Mouse (Mus musculus) neural tube, embryonic 11.5 days (tissue): ENCODE measurements at regions not wholly inside any gene's neighbourhood (a gene's known extent, or its start where the extent isn't known, plus 50 kb on each side); places are given as distances from the start of the nearest gene placed in this dataset.

Source experiments
- ATAC-seq: fragments of 200-750 bp; cut with Nextera tagmentation; 2 replicates; pipeline ENCODE4 v1.8.0; 2017; ENCODE audit warnings: moderate number of reproducible peaks, mild to moderate bottlenecking, moderate TSS enrichment, moderate library complexity; ENCODE audit not compliant: insufficient read depth, low FRiP score, low TSS enrichment
- DNase-seq: peaks from one replicate; pipeline ENCODE4 v3.0.0-alpha.2; 2015; ENCODE audit warnings: low spot score
- H3K27ac ChIP-seq: fragments of 300-500 bp; sonication (generic); 2 replicates; pipeline ENCODE4 v1.5.1; 2014; ENCODE audit warnings: low read depth, mild to moderate bottlenecking, low read length
- H3K27me3 ChIP-seq: fragments of 300-500 bp; sonication (generic); 2 replicates; pipeline ENCODE4 v1.6.1; 2014; ENCODE audit warnings: mild to moderate bottlenecking, low read length, mixed read lengths; ENCODE audit not compliant: control insufficient read depth, insufficient read depth
- H3K36me3 ChIP-seq: fragments of 300-500 bp; sonication (generic); 2 replicates; pipeline ENCODE4 v1.6.1; 2014; ENCODE audit warnings: mild to moderate bottlenecking, low read length, moderate library complexity, mixed read lengths; ENCODE audit not compliant: control insufficient read depth, insufficient read depth
- H3K4me1 ChIP-seq: fragments of 300-500 bp; sonication (generic); 2 replicates; pipeline ENCODE4 v1.6.1; 2014; ENCODE audit warnings: low read length, mixed read lengths; ENCODE audit not compliant: control insufficient read depth, insufficient read depth
- H3K4me2 ChIP-seq: fragments of 300-500 bp; sonication (generic); 2 replicates; pipeline ENCODE4 v1.6.1; 2014; ENCODE audit warnings: low read depth, mild to moderate bottlenecking, moderate library complexity
- H3K4me3 ChIP-seq: fragments of 300-500 bp; sonication (generic); 2 replicates; pipeline ENCODE4 v1.5.1; 2014; ENCODE audit warnings: low read depth, low read length
- H3K9ac ChIP-seq: fragments of 300-500 bp; sonication (generic); 2 replicates; pipeline ENCODE4 v1.6.1; 2014; ENCODE audit warnings: mild to moderate bottlenecking, low read length
- H3K9me3 ChIP-seq: fragments of 300-500 bp; sonication (generic); 2 replicates; pipeline ENCODE4 v1.6.1; 2016; ENCODE audit warnings: low read length; ENCODE audit not compliant: control insufficient read depth
- WGBS: fragments of 180-500 bp; shearing (Covaris S2); extraction: QIAGEN DNeasy Blood & Tissue Kit; methylation state at CpG from one replicate; pipeline ENCODE4 v1.1.7; 2014; 5-methylcytosine and 5-hydroxymethylcytosine counted together

GRCm38 (mm10) chr16:77469903-77470302, 132.0 kb downstream of the Gm11146 start:
- Histone ChIP-seq H3K4me3 (no peak overlapping the region), H3K4me2 (no peak overlapping the region), H3K36me3 (no peaks in the 10 kb centered on the region), H3K27ac (no peak overlapping the region), H3K9me3 (no peaks in the 10 kb centered on the region), H3K9ac (no peak overlapping the region), H3K27me3 (no peaks in the 10 kb centered on the region), H3K4me1 (peaks cover under 1% of the 10 kb centered on the region; the same call in 1 of the 2 replicates)
- WGBS: 92% methylated on average over 4 of the region's 4 CpGs
- no peak for DNase-seq
- no peak for ATAC-seq

- Histone ChIP-seq H3K4me2 (no peak overlapping the region), H3K36me3 (no peaks in the 10 kb centered on the region), H3K27me3 (no peaks in the 10 kb centered on the region), H3K9ac (no peak overlapping the region), H3K4me1 (peaks cover 5% of the 10 kb centered on the region; the same call in 1 of the 2 replicates), H3K4me3 (no peak overlapping the region), H3K27ac (no peak overlapping the region), H3K9me3 (no peaks in the 10 kb centered on the region)
- DNase-seq (no peak), ATAC-seq (no peak)
- WGBS: 93% methylated on average over 6 of the region's 6 CpGs
Observed at GRCm38 (mm10) chr16:77469328-77469875, 132.5 kb downstream of the Gm11146 start.

GRCm38 (mm10) chr16:77467216-77467615, 134.7 kb downstream of the Gm11146 start:
- H3K9me3 ChIP-seq: no peaks in the 10 kb centered on the region
- no peak overlapping the region for H3K4me3 ChIP-seq
- no peak overlapping the region for H3K9ac ChIP-seq
- H3K36me3 ChIP-seq: no peaks in the 10 kb centered on the region
- H3K4me1 ChIP-seq: peaks cover 8% of the 10 kb centered on the region
- DNase-seq (no peak), ATAC-seq (no peak)
- H3K27me3 ChIP-seq: no peaks in the 10 kb centered on the region
- no peak overlapping the region for H3K4me2 ChIP-seq
- no peak overlapping the region for H3K27ac ChIP-seq
- 87% methylated on average over 12 of the region's 12 CpGs for WGBS

- WGBS: 30% methylated on average over 6 of the region's 6 CpGs
- Histone ChIP-seq H3K4me2 (no peak overlapping the region), H3K27me3 (no peaks in the 10 kb centered on the region), H3K4me3 (no peak overlapping the region), H3K4me1 (peaks cover 12% of the 10 kb centered on the region), H3K9me3 (no peaks in the 10 kb centered on the region), H3K27ac (peak overlapping the region; percentile 63), H3K9ac (no peak overlapping the region), H3K36me3 (no peaks in the 10 kb centered on the region)
- DNase-seq (no peak), ATAC-seq (peak; percentile 51; the same call in 1 of the 2 replicates)
Observed at GRCm38 (mm10) chr16:77464623-77465022, 137.3 kb downstream of the Gm11146 start.

GRCm38 (mm10) chr16:77461922-77462321, 140.0 kb downstream of the Gm11146 start:
- Histone ChIP-seq H3K27ac (0 out of 2 replicates have a peak overlapping the region, but pooled peaks have one; percentile 23), H3K9me3 (no peaks in the 10 kb centered on the region), H3K4me3 (no peak overlapping the region), H3K9ac (no peak overlapping the region), H3K36me3 (no peaks in the 10 kb centered on the region), H3K4me2 (no peak overlapping the region), H3K4me1 (peaks cover 12% of the 10 kb centered on the region), H3K27me3 (no peaks in the 10 kb centered on the region)
- 40% methylated on average over 3 of the region's 3 CpGs for WGBS
- DNase-seq (no peak), ATAC-seq (peak; percentile 66; the same call in 1 of the 2 replicates)

- Histone ChIP-seq H3K36me3 (no peaks in the 10 kb centered on the region), H3K27ac (0 out of 2 replicates have a peak overlapping the region, but pooled peaks have one; percentile 23), H3K4me1 (peaks cover 12% of the 10 kb centered on the region), H3K4me3 (no peak overlapping the region), H3K9me3 (no peaks in the 10 kb centered on the region), H3K9ac (no peak overlapping the region), H3K4me2 (no peak overlapping the region), H3K27me3 (no peaks in the 10 kb centered on the region)
- DNase-seq: peak; percentile 41
- 44% methylated on average over 1 of the region's 1 CpGs for WGBS
- peak; percentile 71 for ATAC-seq
Observed at GRCm38 (mm10) chr16:77461459-77461858, 140.4 kb downstream of the Gm11146 start.

GRCm38 (mm10) chr16:77459651-77460050, 142.2 kb downstream of the Gm11146 start:
- H3K9ac ChIP-seq: no peak overlapping the region
- DNase-seq: no peak
- WGBS: 89% methylated on average over 2 of the region's 2 CpGs
- H3K4me1 ChIP-seq: peaks cover 9% of the 10 kb centered on the region
- H3K27me3 ChIP-seq: no peaks in the 10 kb centered on the region
- no peak overlapping the region for H3K4me2 ChIP-seq
- no peak overlapping the region for H3K27ac ChIP-seq
- H3K4me3 ChIP-seq: no peak overlapping the region
- H3K9me3 ChIP-seq: no peaks in the 10 kb centered on the region
- no peak for ATAC-seq
- no peaks in the 10 kb centered on the region for H3K36me3 ChIP-seq

GRCm38 (mm10) chr16:77444647-77445046, 157.2 kb downstream of the Gm11146 start:
- no peak overlapping the region for H3K4me3 ChIP-seq
- ATAC-seq: no peak
- H3K27ac ChIP-seq: no peak overlapping the region
- H3K4me1 ChIP-seq: peaks cover 13% of the 10 kb centered on the region; the same call in 1 of the 2 replicates
- no peaks in the 10 kb centered on the region for H3K27me3 ChIP-seq
- no peaks in the 10 kb centered on the region for H3K9me3 ChIP-seq
- 88% methylated on average over 6 of the region's 6 CpGs for WGBS
- no peaks in the 10 kb centered on the region for H3K36me3 ChIP-seq
- no peak overlapping the region for H3K4me2 ChIP-seq
- DNase-seq: no peak
- H3K9ac ChIP-seq: no peak overlapping the region

GRCm38 (mm10) chr16:77444006-77444405, 157.9 kb downstream of the Gm11146 start:
- H3K36me3 ChIP-seq: no peaks in the 10 kb centered on the region
- peak; percentile 71; the same call in 1 of the 2 replicates for ATAC-seq
- no peak overlapping the region for H3K27ac ChIP-seq
- no peak overlapping the region for H3K4me3 ChIP-seq
- H3K4me1 ChIP-seq: peaks cover 13% of the 10 kb centered on the region; the same call in 1 of the 2 replicates
- no peaks in the 10 kb centered on the region for H3K9me3 ChIP-seq
- WGBS: 33% methylated on average over 4 of the region's 4 CpGs
- no peaks in the 10 kb centered on the region for H3K27me3 ChIP-seq
- peak; percentile 29 for DNase-seq
- H3K9ac ChIP-seq: no peak overlapping the region
- H3K4me2 ChIP-seq: no peak overlapping the region
